Mouse (Mus musculus): Measurements from ENCODE around the gene Jmjd1c.

Gene Jmjd1c

DNA sequence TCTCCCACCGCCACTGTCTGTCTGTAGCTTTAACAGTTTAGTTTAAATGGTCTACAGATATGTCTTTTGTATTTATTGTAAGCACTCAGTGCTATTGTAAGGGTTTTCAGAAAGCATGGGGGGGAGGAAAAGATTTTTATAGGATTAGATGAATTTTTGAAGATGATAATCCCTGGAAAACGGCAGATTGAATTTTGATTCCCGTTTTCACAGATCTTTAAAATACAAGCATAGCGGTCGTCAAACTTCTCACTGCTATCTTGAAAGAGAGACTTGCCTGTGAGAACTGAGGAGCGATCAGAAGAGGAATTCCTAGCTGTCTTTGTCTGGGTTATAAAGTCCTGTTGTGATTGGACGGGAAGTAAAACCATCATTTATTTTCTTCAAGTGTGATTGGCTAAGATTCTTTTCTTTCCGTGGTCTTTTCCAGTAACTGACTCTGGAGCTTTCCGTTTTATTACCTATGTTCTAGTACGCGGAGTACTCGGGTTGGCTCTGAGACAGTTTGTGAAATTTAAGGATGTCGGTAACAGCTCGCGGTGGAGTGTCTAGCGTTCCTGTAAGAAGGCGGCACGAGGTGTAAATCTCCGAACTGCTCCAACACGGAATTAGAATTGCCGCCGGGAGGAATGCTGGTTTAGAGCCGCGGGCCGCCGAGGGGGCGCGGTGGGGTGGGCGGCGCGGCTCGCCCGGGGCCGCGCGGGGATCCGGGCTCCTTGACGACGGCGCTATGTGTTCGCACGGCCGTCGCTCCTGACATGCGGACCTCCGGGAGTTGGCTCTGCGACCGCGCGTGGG, 30.3 kb downstream of the Jmjd1c start:
- DNase-seq (ENCODE audit: extremely low spot score, low read depth, low spot score), result peak; percentile 61

GRCm38 (mm10) chr10:67126859-67127758, 31.2 kb downstream of the Jmjd1c start:
- DNase-seq (ENCODE audit: extremely low spot score, low read depth, low spot score), result no peak

DNA sequence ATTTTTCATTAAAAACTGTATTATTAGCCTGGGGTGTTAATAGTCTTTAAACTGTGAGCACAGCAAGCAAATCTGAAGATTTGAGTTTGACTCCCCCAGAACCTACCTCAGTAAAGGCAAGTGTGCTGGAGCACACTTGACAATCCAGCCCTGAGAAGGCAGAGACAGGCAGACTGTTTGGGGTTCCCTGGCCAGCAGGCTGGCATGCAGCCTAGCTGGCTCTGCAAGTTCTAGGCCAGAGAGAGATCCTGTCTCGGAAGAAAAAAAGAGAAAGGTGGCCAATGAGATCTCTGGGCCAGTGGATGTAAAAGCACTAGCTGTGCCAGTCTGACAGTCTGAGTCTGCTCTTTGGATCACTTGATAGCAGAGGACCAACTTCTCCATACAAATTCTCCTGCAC, 33.6 kb downstream of the Jmjd1c start:
- no peak for DNase-seq (ENCODE audit: extremely low spot score, low read depth, low spot score)

GRCm38 (mm10) chr10:67131709-67132108, 35.8 kb downstream of the Jmjd1c start:
- DNase-seq (ENCODE audit: extremely low spot score, low read depth, low spot score), result no peak

- DNase-seq (ENCODE audit: extremely low spot score, low read depth, low spot score), result no peak
Observed at GRCm38 (mm10) chr10:67134322-67134721, 38.4 kb downstream of the Jmjd1c start.

DNA sequence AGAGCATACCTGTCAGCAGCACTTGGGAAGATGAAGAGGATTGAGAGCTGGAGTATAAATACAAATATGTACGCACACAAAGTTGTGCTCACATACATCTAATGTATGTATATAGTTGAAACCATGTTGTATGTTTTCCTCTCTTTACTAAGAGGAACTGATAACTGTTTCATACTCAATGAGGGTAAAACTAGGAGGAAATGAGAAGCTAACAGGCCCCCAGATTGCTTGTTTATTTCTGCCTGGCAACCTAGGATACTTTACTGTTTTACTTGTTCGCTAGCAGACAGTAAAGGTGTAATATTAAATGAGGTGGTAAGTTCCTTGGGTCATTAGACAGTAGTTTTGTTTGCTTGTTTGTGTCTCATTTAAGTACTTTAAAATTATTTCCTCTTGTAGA, 41.5 kb downstream of the Jmjd1c start:
- DNase-seq (ENCODE audit: extremely low spot score, low read depth, low spot score), result no peak

- DNase-seq (ENCODE audit: extremely low spot score, low read depth, low spot score), result peak; percentile 28
Observed at GRCm38 (mm10) chr10:67143661-67144060, 47.7 kb downstream of the Jmjd1c start.

GRCm38 (mm10) chr10:67144269-67144668, 48.3 kb downstream of the Jmjd1c start:
- no peak for DNase-seq (ENCODE audit: extremely low spot score, low read depth, low spot score)

DNA sequence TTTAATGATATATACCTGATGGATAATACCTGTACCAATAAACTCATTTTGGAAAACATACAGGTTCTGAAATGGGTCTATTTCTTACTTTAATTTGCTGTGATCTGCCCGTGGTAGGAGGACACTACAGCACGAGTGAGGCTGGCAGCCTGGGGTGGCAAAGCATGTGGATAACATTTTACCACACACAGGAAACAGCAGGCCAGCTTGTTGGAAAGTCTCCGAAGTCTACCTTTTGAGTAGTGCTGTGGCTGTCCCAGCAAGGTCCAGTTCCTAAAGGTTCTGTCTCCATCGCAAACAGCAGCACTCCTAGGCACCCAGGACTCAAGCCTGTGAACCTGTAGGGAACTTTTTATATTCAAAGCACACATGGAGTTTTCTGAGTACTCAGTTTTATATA, 49.7 kb downstream of the Jmjd1c start:
- no peak for DNase-seq (ENCODE audit: extremely low spot score, low read depth, low spot score)

DNA sequence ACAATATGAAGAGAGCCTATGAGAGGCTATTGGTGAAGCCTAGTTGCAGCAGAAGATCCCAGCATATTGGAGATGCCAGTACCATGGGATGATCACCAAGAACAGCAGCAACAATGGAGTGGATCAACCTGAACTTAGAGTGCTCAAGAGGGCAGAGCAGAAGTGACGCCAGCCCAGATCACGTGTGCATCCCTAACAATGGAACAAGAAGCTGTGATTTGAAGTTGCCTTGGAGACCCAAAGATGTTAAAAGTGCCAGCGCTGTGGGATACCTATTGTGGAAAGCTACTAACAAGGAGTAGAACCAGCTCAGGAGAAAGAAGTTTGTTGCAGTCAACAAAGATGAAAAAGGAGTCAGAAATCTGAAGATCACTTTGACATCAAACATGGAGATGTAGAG, 55.8 kb downstream of the Jmjd1c start:
- no peak for DNase-seq (ENCODE audit: extremely low spot score, low read depth, low spot score)

- DNase-seq (ENCODE audit: extremely low spot score, low read depth, low spot score), result no peak
Observed at GRCm38 (mm10) chr10:67154647-67155046, 58.7 kb downstream of the Jmjd1c start.

- DNase-seq (ENCODE audit: extremely low spot score, low read depth, low spot score), result no peak
Observed at GRCm38 (mm10) chr10:67174049-67174448, 78.1 kb downstream of the Jmjd1c start.

DNA sequence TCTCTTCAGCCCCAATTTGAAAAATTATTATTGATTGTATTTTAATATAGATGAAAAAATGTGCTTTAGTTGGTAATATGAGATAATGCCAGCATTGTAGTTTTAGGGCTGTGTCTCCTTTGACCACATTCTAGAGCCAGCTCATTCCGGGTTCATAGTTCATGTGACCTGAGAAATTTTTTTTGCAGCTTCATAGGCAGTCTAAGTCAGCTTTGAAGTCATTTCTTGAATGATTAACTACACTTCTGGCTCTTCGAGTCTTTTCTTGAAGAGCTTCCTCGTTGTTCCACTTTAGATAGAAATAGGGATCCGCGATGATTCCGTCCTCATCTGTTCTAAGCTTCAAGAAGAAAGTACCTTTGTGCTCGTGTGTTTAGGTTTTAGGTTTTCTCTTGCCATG, 80.1 kb downstream of the Jmjd1c start:
- no peak for DNase-seq (ENCODE audit: extremely low spot score, low read depth, low spot score)

- DNase-seq (ENCODE audit: extremely low spot score, low read depth, low spot score), result no peak
Observed at GRCm38 (mm10) chr10:67176932-67177331, 81.0 kb downstream of the Jmjd1c start.

DNA sequence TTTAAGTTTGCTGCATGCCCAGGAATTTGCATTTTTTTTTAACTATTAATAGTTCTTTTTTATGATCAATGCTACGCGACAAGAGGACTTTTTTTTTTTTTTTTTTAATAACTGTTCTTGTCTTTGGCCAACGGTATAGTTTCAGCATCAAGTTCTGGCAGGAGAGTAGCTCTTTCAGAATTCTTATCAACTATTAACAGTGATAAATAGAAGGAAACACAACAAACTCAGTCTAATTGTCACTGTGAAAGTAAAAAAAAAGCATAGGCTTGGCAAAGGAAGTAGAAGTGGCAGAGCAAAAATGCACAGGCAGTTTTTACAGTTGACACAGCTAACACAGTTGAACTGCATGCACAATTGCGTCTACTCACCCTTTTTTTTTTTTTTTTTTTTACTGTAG, 81.5 kb downstream of the Jmjd1c start:
- no peak for DNase-seq (ENCODE audit: extremely low spot score, low read depth, low spot score)

- no peak for DNase-seq (ENCODE audit: extremely low spot score, low read depth, low spot score)
Observed at GRCm38 (mm10) chr10:67180021-67180420, 84.1 kb downstream of the Jmjd1c start.

GRCm38 (mm10) chr10:67180799-67181198, 84.9 kb downstream of the Jmjd1c start:
- DNase-seq (ENCODE audit: extremely low spot score, low read depth, low spot score), result no peak

- DNase-seq (ENCODE audit: extremely low spot score, low read depth, low spot score), result no peak
Observed at GRCm38 (mm10) chr10:67182651-67183050, 86.7 kb downstream of the Jmjd1c start.

GRCm38 (mm10) chr10:67183086-67183485, 87.2 kb downstream of the Jmjd1c start:
- DNase-seq (ENCODE audit: extremely low spot score, low read depth, low spot score), result no peak

DNA sequence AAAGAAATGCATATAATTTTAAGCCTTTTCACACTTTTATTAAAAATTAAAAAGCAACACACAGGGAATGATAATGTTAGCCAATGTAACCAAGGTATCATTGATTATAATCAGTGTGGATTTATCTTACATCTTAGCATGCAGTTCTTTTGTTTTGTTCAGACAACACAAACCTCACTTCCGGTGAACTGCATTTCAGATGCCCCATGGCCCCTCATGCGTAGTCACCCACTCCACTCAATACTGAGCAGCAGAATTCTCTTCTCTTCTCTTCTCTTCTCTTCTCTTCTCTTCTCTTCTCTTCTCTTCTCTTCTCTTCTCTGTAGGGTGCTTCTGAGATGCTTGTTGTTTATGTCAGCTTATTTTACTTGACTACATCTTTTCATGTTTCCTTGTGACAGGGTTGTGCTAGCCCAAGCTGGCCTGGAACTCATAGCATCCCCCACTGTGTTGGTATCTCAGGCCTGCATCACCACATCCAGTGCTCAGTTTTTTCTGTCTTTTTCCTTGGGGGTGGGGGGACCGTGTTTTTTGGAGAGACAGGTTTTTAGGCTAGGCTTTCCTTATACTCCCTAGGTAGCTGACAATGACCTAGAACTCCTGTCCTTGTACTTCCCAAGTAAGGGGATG, 88.6 kb downstream of the Jmjd1c start:
- DNase-seq (ENCODE audit: extremely low spot score, low read depth, low spot score), result no peak

- peak; percentile 70 for DNase-seq (ENCODE audit: extremely low spot score, low read depth, low spot score)
Observed at GRCm38 (mm10) chr10:67185491-67186081, 89.7 kb downstream of the Jmjd1c start.

Data from hindlimb bud, embryonic 11.5 days (tissue).